In genomic region chr16:10974939-10975338, GRCm38 (mm10) we compare ENCODE assay signal across 15 mouse cellular contexts.
DNase-seq lines count a peak whose midpoint lies in the region; ATAC-seq and TF ChIP-seq lines count a peak whose summit lies in the region.
"Had no signal": no experiment of that assay in that cellular context is flagged by ENCODE, and none has a peak within 500 bp of the region (broad histone marks: within the 10 kb centered on the region; RNA-seq: fewer than 3 reads in every experiment).

No protein-coding gene starts in this region.

- TF ChIP-seq CTCF in forebrain, postnatal 0 days (IDR thresholded peaks at IDR 0.05; ENCODE audit: low read depth): no peak
- no peak for TF ChIP-seq CTCF in liver, postnatal 0 days (IDR thresholded peaks at IDR 0.05; ENCODE audit: low read depth)

- 80% methylated on average over 5 of the region's 5 CpGs for WGBS in forebrain, embryonic 11.5 days
- WGBS in forebrain, postnatal 0 days: 81% methylated on average over 5 of the region's 5 CpGs
- WGBS in liver, embryonic 11.5 days: 76% methylated on average over 5 of the region's 5 CpGs
- WGBS in liver, postnatal 0 days (ENCODE audit: insufficient replicate concordance): 63% methylated on average over 5 of the region's 5 CpGs

- no peaks in the 10 kb centered on the region for H3K9me3 ChIP-seq in forebrain, embryonic 11.5 days (ENCODE audit: control insufficient read depth, low read length)
- 0 out of 2 replicates have a peak, but pooled peaks cover 4% of the 10 kb centered on the region for H3K9me3 ChIP-seq in forebrain, postnatal 0 days (ENCODE audit: low read length)
- no peaks in the 10 kb centered on the region for H3K9me3 ChIP-seq in liver, embryonic 11.5 days (ENCODE audit: control insufficient read depth, low read length)
- H3K9me3 ChIP-seq in liver, postnatal 0 days (ENCODE audit: low read length): no peaks in the 10 kb centered on the region
- H3K9me3 ChIP-seq: heart, embryonic 12.5 days had no signal

- ATAC-seq in forebrain, embryonic 11.5 days (replicated peaks; ENCODE audit: low FRiP score): peak; percentile 76; the same call in 1 of the 2 replicates
- no peak for ATAC-seq in forebrain, postnatal 0 days
- ATAC-seq in liver, embryonic 11.5 days (replicated peaks; ENCODE audit: low FRiP score): 0 out of 2 replicates have a peak, but pooled peaks have one; percentile 60
- no peak for ATAC-seq in liver, postnatal 0 days

- H3K36me3 ChIP-seq in forebrain, embryonic 11.5 days (ENCODE audit: control insufficient read depth, insufficient read depth, low read length): no peaks in the 10 kb centered on the region; the same call in 1 of the 2 replicates
- no peaks in the 10 kb centered on the region for H3K36me3 ChIP-seq in forebrain, postnatal 0 days (ENCODE audit: insufficient read depth)
- H3K36me3 ChIP-seq in liver, embryonic 11.5 days (ENCODE audit: control insufficient read depth, insufficient read depth, low read length): no peaks in the 10 kb centered on the region
- H3K36me3 ChIP-seq in liver, postnatal 0 days (replicated peaks; ENCODE audit: insufficient read depth, low read length): peaks cover 13% of the 10 kb centered on the region
- H3K36me3 ChIP-seq: heart, embryonic 12.5 days had no signal

- TF ChIP-seq EP300 in liver, postnatal 0 days (IDR thresholded peaks at IDR 0.05; ENCODE audit: low read depth): no peak

- no peak for DNase-seq in forebrain, embryonic 11.5 days (ENCODE audit: low spot score)
- DNase-seq in forebrain, postnatal 0 days: no peak
- DNase-seq in liver, embryonic 11.5 days (ENCODE audit: low spot score): no peak
- no peak for DNase-seq in liver, postnatal 0 days
- DNase-seq in c-Kit-positive CD71-positive TER-119-positive erythroid progenitor cells, embryonic 14.5 days (ENCODE audit: low spot score): peak; percentile 37
- peak; percentile 41 for DNase-seq in mesoderm, embryonic 11.5 days (ENCODE audit: low read depth, low spot score)
- DNase-seq in layer of hippocampus, adult 9-10 months (ENCODE audit: low spot score): no peak
- no peak for DNase-seq in urinary bladder, postnatal 25 days (ENCODE audit: low spot score)
- DNase-seq: adrenal gland, postnatal 14 days; kidney, adult 9 months; lung, embryonic 14.5 days; right cerebral cortex, postnatal 4 days; thymus, adult 18-20 months had no signal

- H3K4me3 ChIP-seq in forebrain, embryonic 11.5 days (ENCODE audit: low read depth, low read length): no peak overlapping the region
- no peak overlapping the region for H3K4me3 ChIP-seq in forebrain, postnatal 0 days (ENCODE audit: low read depth, low read length)
- H3K4me3 ChIP-seq in liver, embryonic 11.5 days (ENCODE audit: low read depth, low read length): no peak overlapping the region
- no peak overlapping the region for H3K4me3 ChIP-seq in liver, postnatal 0 days (ENCODE audit: low read depth, low read length)
- H3K4me3 ChIP-seq: heart, embryonic 12.5 days; myocyte had no signal

- H3K9ac ChIP-seq in forebrain, embryonic 11.5 days (ENCODE audit: low read length): no peak overlapping the region
- H3K9ac ChIP-seq in forebrain, postnatal 0 days: no peak overlapping the region
- H3K9ac ChIP-seq in liver, embryonic 11.5 days (ENCODE audit: low read depth, low read length): no peak overlapping the region
- H3K9ac ChIP-seq in liver, postnatal 0 days (replicated peaks): no peak overlapping the region
- H3K9ac ChIP-seq: heart, embryonic 12.5 days; lung, embryonic 14.5 days had no signal

- no peaks in the 10 kb centered on the region for H3K4me1 ChIP-seq in forebrain, embryonic 11.5 days (replicated peaks; ENCODE audit: control insufficient read depth, insufficient read depth, low read length)
- H3K4me1 ChIP-seq in forebrain, postnatal 0 days (ENCODE audit: insufficient read depth): no peaks in the 10 kb centered on the region
- peaks cover 15% of the 10 kb centered on the region for H3K4me1 ChIP-seq in liver, embryonic 11.5 days (replicated peaks; ENCODE audit: control insufficient read depth, insufficient read depth, low read length)
- H3K4me1 ChIP-seq in liver, postnatal 0 days (ENCODE audit: insufficient read depth): peaks cover 81% of the 10 kb centered on the region

- no peak overlapping the region for H3K27ac ChIP-seq in forebrain, embryonic 11.5 days (ENCODE audit: low read depth, low read length)
- no peak overlapping the region for H3K27ac ChIP-seq in forebrain, postnatal 0 days (ENCODE audit: low read depth, low read length)
- H3K27ac ChIP-seq in liver, embryonic 11.5 days (ENCODE audit: low read depth, low read length): no peak overlapping the region
- no peak overlapping the region; the same call in 1 of the 2 replicates for H3K27ac ChIP-seq in liver, postnatal 0 days (ENCODE audit: low read depth)

- H3K27me3 ChIP-seq in forebrain, embryonic 11.5 days (ENCODE audit: control insufficient read depth, insufficient read depth, low read length): no peaks in the 10 kb centered on the region
- H3K27me3 ChIP-seq in forebrain, postnatal 0 days (ENCODE audit: insufficient read depth, low read length): no peaks in the 10 kb centered on the region
- no peaks in the 10 kb centered on the region for H3K27me3 ChIP-seq in liver, embryonic 11.5 days (replicated peaks; ENCODE audit: control insufficient read depth, insufficient read depth, low read length)
- H3K27me3 ChIP-seq in liver, postnatal 0 days (ENCODE audit: insufficient read depth, low read length): no peaks in the 10 kb centered on the region
- H3K27me3 ChIP-seq: heart, embryonic 12.5 days had no signal

- no peak overlapping the region for H3K4me2 ChIP-seq in forebrain, embryonic 11.5 days (ENCODE audit: low read depth, low read length, severe bottlenecking)
- H3K4me2 ChIP-seq in forebrain, postnatal 0 days (ENCODE audit: low read depth): no peak overlapping the region
- H3K4me2 ChIP-seq in liver, embryonic 11.5 days: no peak overlapping the region
- H3K4me2 ChIP-seq in liver, postnatal 0 days (ENCODE audit: low read depth, low read length): no peak overlapping the region
- H3K4me2 ChIP-seq: heart, embryonic 12.5 days; lung, embryonic 14.5 days had no signal

Comparison
In these comparisons a context has a peak if more than half of its experiments do, and no peak if none do; other contexts are left out.
1. ATAC-seq: peak in forebrain, embryonic 11.5 days (single experiment) and liver, embryonic 11.5 days (single experiment); none in forebrain, postnatal 0 days (single experiment) and liver, postnatal 0 days (single experiment).
2. DNase-seq: peak in c-Kit-positive CD71-positive TER-119-positive erythroid progenitor cells, embryonic 14.5 days (single experiment) and mesoderm, embryonic 11.5 days (single experiment); none in forebrain, embryonic 11.5 days (single experiment), forebrain, postnatal 0 days (single experiment), liver, embryonic 11.5 days (single experiment), liver, postnatal 0 days (single experiment), layer of hippocampus, adult 9-10 months (single experiment) and urinary bladder, postnatal 25 days (single experiment).